Mouse (Mus musculus): ENCODE results near the gene Zfp553. TPM values are rescaled to one million over a fixed set of nuclear protein-coding genes. Genes with fewer than 3 reads are reported as not detected.

The Zfp553 gene
- not detected in 2 replicates for polyA plus RNA-seq (2012; ENCODE audit: insufficient read depth, insufficient read length, low replicate concordance, missing spikeins)

- Histone ChIP-seq H3K27ac (ENCODE audit: insufficient read depth, low read depth, low read length) (peak within 1 kb of the TSS; percentile 86), H3K4me1 (ENCODE audit: control insufficient read depth, insufficient read depth, low read length) (peaks cover 11% of the 10 kb centered on the region), H3K4me3 (ENCODE audit: insufficient read depth, low read depth, low read length) (peak within 1 kb of the TSS; percentile 86)
- WGBS, result under 1% methylated on average over 64 of the region's 64 CpGs
- TF ChIP-seq POLR2A (IDR thresholded peaks at IDR 0.05; ENCODE audit: insufficient read depth, low read depth, low read length) (peak; percentile 55; the same call in 1 of the 2 replicates), CTCF (IDR thresholded peaks at IDR 0.05; ENCODE audit: insufficient read depth, low read depth, low read length) (no peak)
These were observed at the start of gene Zfp553, which contains the start of gene Sept1 for GRCm38 (mm10) chr7:127232622-127233367. Gene Zfp553, plus strand, starts transcription at chr7:127233061. Gene Sept1, minus strand, starts transcription at chr7:127233130.

- Histone ChIP-seq H3K27ac (ENCODE audit: insufficient read depth, low read depth, low read length) (no peak overlapping the region), H3K4me3 (ENCODE audit: insufficient read depth, low read depth, low read length) (no peak overlapping the region), H3K4me1 (ENCODE audit: control insufficient read depth, insufficient read depth, low read length) (no peaks in the 10 kb centered on the region)
- TF ChIP-seq CTCF (IDR thresholded peaks at IDR 0.05; ENCODE audit: insufficient read depth, low read depth, low read length) (no peak), POLR2A (IDR thresholded peaks at IDR 0.05; ENCODE audit: insufficient read depth, low read depth, low read length) (no peak)
- 85% methylated on average over 8 of the region's 8 CpGs for WGBS
These were observed 49.5 kb upstream of the Zfp553 start for GRCm38 (mm10) chr7:127183345-127183744.

DNA sequence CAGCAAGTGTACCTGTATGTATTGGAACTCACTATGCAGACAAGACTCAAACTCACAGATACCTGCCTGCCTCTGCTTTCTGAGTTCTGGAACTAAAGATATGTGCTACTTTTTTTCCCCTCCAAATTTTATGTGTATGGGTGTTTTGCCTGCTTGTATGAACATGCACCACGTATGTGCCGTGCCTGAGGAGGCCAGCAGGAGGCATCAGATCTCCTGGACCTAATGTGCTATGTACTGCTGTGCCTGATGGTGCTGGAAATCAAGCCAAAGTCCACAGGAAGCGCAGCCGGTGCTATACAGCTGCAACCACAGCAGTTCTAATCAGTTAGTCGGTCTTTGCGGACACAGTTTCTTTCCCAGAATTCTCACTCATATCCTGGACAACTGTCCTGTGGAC lies 49.0 kb upstream of the Zfp553 start:
- TF ChIP-seq POLR2A (IDR thresholded peaks at IDR 0.05; ENCODE audit: insufficient read depth, low read depth, low read length) (no peak), CTCF (IDR thresholded peaks at IDR 0.05; ENCODE audit: insufficient read depth, low read depth, low read length) (no peak)
- no peak overlapping the region for H3K27ac ChIP-seq (ENCODE audit: insufficient read depth, low read depth, low read length)
- H3K4me3 ChIP-seq (ENCODE audit: insufficient read depth, low read depth, low read length), result no peak overlapping the region
- 76% methylated on average over 6 of the region's 6 CpGs for WGBS
- no peaks in the 10 kb centered on the region for H3K4me1 ChIP-seq (ENCODE audit: control insufficient read depth, insufficient read depth, low read length)

DNA sequence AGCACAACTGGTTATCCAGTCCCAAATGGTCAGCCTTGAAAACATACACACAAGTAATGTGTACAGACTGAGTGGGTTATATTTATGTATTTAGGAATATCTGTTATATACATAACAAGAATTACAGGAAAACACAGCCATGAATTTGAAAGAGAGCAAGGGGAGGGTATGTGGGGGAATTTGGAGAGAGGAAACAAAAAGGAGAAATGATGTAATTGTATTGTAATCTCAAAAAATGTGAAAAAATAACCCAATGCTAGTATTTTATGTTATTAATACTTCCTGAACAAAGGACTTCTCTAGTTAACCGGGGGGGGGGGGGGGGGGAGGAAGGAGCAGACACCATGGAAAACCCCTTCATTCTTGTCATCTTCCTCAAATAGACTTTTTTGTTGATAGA lies 48.1 kb upstream of the Zfp553 start:
- Histone ChIP-seq H3K27ac (ENCODE audit: insufficient read depth, low read depth, low read length) (no peak overlapping the region), H3K4me3 (ENCODE audit: insufficient read depth, low read depth, low read length) (no peak overlapping the region), H3K4me1 (ENCODE audit: control insufficient read depth, insufficient read depth, low read length) (no peaks in the 10 kb centered on the region)
- WGBS, result 33% methylated on average over 1 of the region's 1 CpGs
- TF ChIP-seq CTCF (IDR thresholded peaks at IDR 0.05; ENCODE audit: insufficient read depth, low read depth, low read length) (no peak), POLR2A (IDR thresholded peaks at IDR 0.05; ENCODE audit: insufficient read depth, low read depth, low read length) (no peak)

- TF ChIP-seq POLR2A (IDR thresholded peaks at IDR 0.05; ENCODE audit: insufficient read depth, low read depth, low read length), result no peak
- TF ChIP-seq CTCF (IDR thresholded peaks at IDR 0.05; ENCODE audit: insufficient read depth, low read depth, low read length), result no peak
- 70% methylated on average over 3 of the region's 3 CpGs for WGBS
- H3K4me1 ChIP-seq (ENCODE audit: control insufficient read depth, insufficient read depth, low read length), result no peaks in the 10 kb centered on the region
- no peak overlapping the region for H3K4me3 ChIP-seq (ENCODE audit: insufficient read depth, low read depth, low read length)
- H3K27ac ChIP-seq (ENCODE audit: insufficient read depth, low read depth, low read length), result no peak overlapping the region
These were observed 47.3 kb upstream of the Zfp553 start for GRCm38 (mm10) chr7:127185601-127186000.

GRCm38 (mm10) chr7:127187351-127187750 lies 45.5 kb upstream of the Zfp553 start:
- no peak overlapping the region for H3K4me3 ChIP-seq (ENCODE audit: insufficient read depth, low read depth, low read length)
- no peaks in the 10 kb centered on the region for H3K4me1 ChIP-seq (ENCODE audit: control insufficient read depth, insufficient read depth, low read length)
- 75% methylated on average over 10 of the region's 10 CpGs for WGBS
- H3K27ac ChIP-seq (ENCODE audit: insufficient read depth, low read depth, low read length), result no peak overlapping the region
- no peak for TF ChIP-seq CTCF (IDR thresholded peaks at IDR 0.05; ENCODE audit: insufficient read depth, low read depth, low read length)
- no peak for TF ChIP-seq POLR2A (IDR thresholded peaks at IDR 0.05; ENCODE audit: insufficient read depth, low read depth, low read length)

DNA sequence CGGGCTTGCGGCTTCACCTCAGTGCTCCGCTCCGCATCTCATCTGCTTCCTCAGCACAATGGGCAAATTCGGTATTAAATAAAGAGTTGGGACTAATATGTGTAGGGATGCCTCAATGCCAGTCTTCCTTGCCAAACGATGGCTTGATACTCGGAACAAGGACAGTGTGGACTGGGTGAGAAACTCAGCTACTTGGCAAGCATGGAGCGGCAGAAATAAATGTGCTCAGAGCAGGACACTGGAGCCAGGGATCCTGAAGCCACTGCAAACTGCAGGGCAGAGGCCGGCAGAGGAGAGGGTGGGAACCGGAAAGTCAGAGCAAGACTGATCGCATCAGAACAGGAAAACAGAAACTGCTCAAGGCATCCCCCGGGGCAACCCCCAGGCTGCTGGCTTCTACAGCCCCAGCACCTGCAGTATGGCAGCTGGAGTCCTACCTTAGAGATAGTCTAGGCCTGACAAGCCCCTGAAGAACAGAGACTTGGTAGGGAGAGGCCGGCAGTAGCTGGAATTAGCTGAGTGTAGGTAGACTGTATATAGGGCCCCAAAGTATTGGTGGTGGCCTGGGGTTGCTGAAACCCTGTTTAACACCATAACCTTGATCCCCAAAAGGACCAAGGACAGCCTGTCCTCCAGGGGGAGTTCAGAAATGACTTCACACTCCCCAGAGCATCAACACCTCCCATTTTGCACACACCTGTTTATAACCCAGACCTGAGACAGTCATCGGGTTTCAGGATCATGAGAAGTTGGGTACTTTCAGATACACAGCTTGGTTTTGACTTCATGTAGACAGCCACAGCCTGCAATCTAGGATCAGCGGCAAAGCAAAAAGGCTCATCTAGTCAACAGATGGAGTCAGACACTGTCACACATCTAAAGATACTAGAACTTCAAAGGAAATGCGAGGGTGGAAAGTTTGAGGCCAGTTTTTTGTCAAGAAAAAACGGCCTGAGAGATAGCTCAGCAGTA lies 44.3 kb upstream of the Zfp553 start:
- Histone ChIP-seq H3K27ac (ENCODE audit: insufficient read depth, low read depth, low read length) (no peak overlapping the region), H3K4me1 (ENCODE audit: control insufficient read depth, insufficient read depth, low read length) (no peaks in the 10 kb centered on the region), H3K4me3 (ENCODE audit: insufficient read depth, low read depth, low read length) (no peak overlapping the region)
- WGBS, result 84% methylated on average over 17 of the region's 17 CpGs
- TF ChIP-seq POLR2A (IDR thresholded peaks at IDR 0.05; ENCODE audit: insufficient read depth, low read depth, low read length) (no peak), CTCF (IDR thresholded peaks at IDR 0.05; ENCODE audit: insufficient read depth, low read depth, low read length) (no peak)

DNA sequence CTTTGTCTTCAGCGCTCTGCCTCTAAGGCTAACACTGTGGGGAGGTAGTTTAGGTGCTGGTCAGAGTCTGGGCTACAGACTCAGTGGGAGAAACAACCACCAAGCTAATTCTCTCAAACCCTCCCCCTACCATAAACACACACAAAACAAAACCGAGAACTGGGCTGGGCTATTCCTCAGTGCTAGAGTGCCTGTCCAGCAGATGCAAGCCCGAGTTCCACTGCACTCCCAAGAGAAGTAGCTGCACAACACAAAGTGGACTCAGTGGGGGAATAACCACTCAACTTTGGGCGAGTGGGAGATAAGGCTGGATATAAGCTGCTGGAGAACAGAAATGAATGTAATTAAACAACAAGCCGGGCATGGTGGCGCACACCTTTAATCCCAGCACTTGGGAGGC lies 42.2 kb upstream of the Zfp553 start:
- Histone ChIP-seq H3K27ac (ENCODE audit: insufficient read depth, low read depth, low read length) (no peak overlapping the region), H3K4me1 (ENCODE audit: control insufficient read depth, insufficient read depth, low read length) (peaks cover 12% of the 10 kb centered on the region), H3K4me3 (ENCODE audit: insufficient read depth, low read depth, low read length) (no peak overlapping the region)
- 81% methylated on average over 6 of the region's 6 CpGs for WGBS
- no peak for TF ChIP-seq POLR2A (IDR thresholded peaks at IDR 0.05; ENCODE audit: insufficient read depth, low read depth, low read length)
- no peak for TF ChIP-seq CTCF (IDR thresholded peaks at IDR 0.05; ENCODE audit: insufficient read depth, low read depth, low read length)

All from olfactory bulb, adult 2 months (tissue).